14 mouse cellular contexts compared by ENCODE assay signal in genomic region chr19:57296539-57296938, GRCm38 (mm10). TPM values are rescaled to one million over a fixed set of nuclear protein-coding genes. Genes with fewer than 3 reads are reported as not detected.
A peak's percentile ranks its signal among the peaks of the same experiment; 100 is the strongest.
DNase-seq lines count a peak whose midpoint lies in the region; ATAC-seq and TF ChIP-seq lines count a peak whose summit lies in the region.
"Had no signal": no experiment of that assay in that cellular context is flagged by ENCODE, and none has a peak within 500 bp of the region (broad histone marks: within the 10 kb centered on the region; RNA-seq: fewer than 3 reads in every experiment).

No protein-coding gene starts in this region.

- H3K9ac ChIP-seq in heart, adult 2 months (ENCODE audit: low read depth, low read length) = no peak overlapping the region
- H3K9ac ChIP-seq in forebrain, postnatal 0 days = no peak overlapping the region
- H3K9ac ChIP-seq: lung, embryonic 15.5 days; stomach, embryonic 15.5 days had no signal

- intact Hi-C loops in heart, adult 2 months (cut with DNase I) = no loop called here

- peaks cover 10% of the 10 kb centered on the region for H3K79me2 ChIP-seq in heart, adult 2 months (replicated peaks; ENCODE audit: control insufficient read depth, insufficient read depth, low read length)

- TF ChIP-seq EP300 in heart, adult 2 months (IDR thresholded peaks at IDR 0.05; ENCODE audit: insufficient read depth, low read depth, low read length) = 0 out of 2 replicates have a peak, but pooled peaks have one; percentile 10

- 29% methylated on average over 5 of the region's 5 CpGs for WGBS in heart, adult 2 months
- WGBS in cerebellum, adult 2 months = 8% methylated on average over 5 of the region's 5 CpGs
- 53% methylated on average over 5 of the region's 5 CpGs for WGBS in forebrain, postnatal 0 days

- no peak for TF ChIP-seq POLR2A in heart, adult 2 months (IDR thresholded peaks at IDR 0.05; ENCODE audit: insufficient read depth, low read depth, low read length)
- no peak for TF ChIP-seq POLR2A in cerebellum, adult 2 months (IDR thresholded peaks at IDR 0.05; ENCODE audit: borderline replicate concordance, insufficient read depth, low read length)

- no peak overlapping the region for H3K4me2 ChIP-seq in forebrain, postnatal 0 days (ENCODE audit: low read depth)
- H3K4me2 ChIP-seq: lung, embryonic 15.5 days; stomach, embryonic 15.5 days had no signal

- TF ChIP-seq CTCF in heart, adult 2 months (IDR thresholded peaks at IDR 0.05) = no peak
- no peak for TF ChIP-seq CTCF in cerebellum, adult 2 months (IDR thresholded peaks at IDR 0.05; ENCODE audit: borderline replicate concordance, insufficient read depth, low read depth, low read length)
- TF ChIP-seq CTCF in forebrain, postnatal 0 days (IDR thresholded peaks at IDR 0.05; ENCODE audit: low read depth) = no peak

- H3K36me3 ChIP-seq in heart, adult 2 months (ENCODE audit: control insufficient read depth, insufficient read depth, low read length) = peaks cover 27% of the 10 kb centered on the region
- H3K36me3 ChIP-seq in forebrain, postnatal 0 days (ENCODE audit: insufficient read depth) = no peaks in the 10 kb centered on the region
- H3K36me3 ChIP-seq: lung, embryonic 15.5 days; stomach, embryonic 15.5 days had no signal

- DNase-seq in heart, adult 2 months = peak in 1 of 2 experiments; percentile 66
- no peak for DNase-seq in heart, postnatal 4 days
- DNase-seq in 3T3-L1 (ENCODE audit: low read depth, low spot score) (peak; percentile 58), MN1 (ENCODE audit: low spot score) (peak; percentile 69)
- DNase-seq in cerebellum, adult 2 months = peak; percentile 74 to 89
- no peak for DNase-seq in forebrain, postnatal 0 days
- no peak for DNase-seq in kidney, postnatal 4 days
- DNase-seq: kidney, postnatal 25 days; liver; right cerebral cortex, postnatal 25 days had no signal

- H3K27me3 ChIP-seq in heart, adult 2 months (ENCODE audit: control insufficient read depth, insufficient read depth, low read length) = no peaks in the 10 kb centered on the region
- H3K27me3 ChIP-seq in cerebellum, adult 2 months (ENCODE audit: control insufficient read depth, insufficient read depth, low read length) = no peaks in the 10 kb centered on the region
- H3K27me3 ChIP-seq in forebrain, postnatal 0 days (ENCODE audit: insufficient read depth, low read length) = no peaks in the 10 kb centered on the region
- H3K27me3 ChIP-seq: lung, embryonic 15.5 days; stomach, embryonic 15.5 days had no signal

- H3K4me1 ChIP-seq in heart, adult 2 months (ENCODE audit: control insufficient read depth, insufficient read depth, low read length) = peaks cover 39% of the 10 kb centered on the region
- H3K4me1 ChIP-seq in cerebellum, adult 2 months (ENCODE audit: control insufficient read depth, insufficient read depth, low read length) = peaks cover 32% of the 10 kb centered on the region
- H3K4me1 ChIP-seq in forebrain, postnatal 0 days (ENCODE audit: insufficient read depth) = no peaks in the 10 kb centered on the region
- H3K4me1 ChIP-seq: lung, embryonic 15.5 days; stomach, embryonic 15.5 days had no signal

- peak overlapping the region; percentile 77 for H3K27ac ChIP-seq in heart, adult 2 months
- no peak overlapping the region for H3K27ac ChIP-seq in cerebellum, adult 2 months (ENCODE audit: insufficient read depth, low read length)
- no peak overlapping the region for H3K27ac ChIP-seq in forebrain, postnatal 0 days (ENCODE audit: low read depth, low read length)
- H3K27ac ChIP-seq: lung, embryonic 15.5 days; stomach, embryonic 15.5 days had no signal

- no peaks in the 10 kb centered on the region for H3K9me3 ChIP-seq in forebrain, postnatal 0 days (ENCODE audit: low read length)
- H3K9me3 ChIP-seq: lung, embryonic 15.5 days; stomach, embryonic 15.5 days had no signal

- no peak for ATAC-seq in forebrain, postnatal 0 days
- ATAC-seq: inflammation-experienced regulatory T-cells, adult 6 months; midbrain, embryonic 16.5 days had no signal

- no peak overlapping the region for H3K4me3 ChIP-seq in heart, adult 2 months
- H3K4me3 ChIP-seq in cerebellum, adult 2 months (replicated peaks; ENCODE audit: insufficient read depth, low read depth, low read length) = no peak overlapping the region
- H3K4me3 ChIP-seq in forebrain, postnatal 0 days (ENCODE audit: low read depth, low read length) = no peak overlapping the region
- H3K4me3 ChIP-seq: lung, embryonic 15.5 days; stomach, embryonic 15.5 days had no signal

RNA-seq across cellular contexts. Expression of gene Ablim1, which starts 18.2 kb away (rescaled TPM):
- 100 to 1,000 TPM; 418 to 454 TPM for total RNA-seq in heart, adult 2 months (2021)
- polyA plus RNA-seq in heart, adult 2 months (2012; rRNA removed) = 101 and 165 TPM in 2 replicates
- 100 to 1,000 TPM; 312 to 353 TPM for total RNA-seq in heart, postnatal 4 days (2021)
- 110 and 130 TPM in 2 replicates for polyA plus RNA-seq in cerebellum, adult 2 months (2012; rRNA removed)
- 76.9 and 78.5 TPM in 2 replicates for total RNA-seq in forebrain, postnatal 0 days (2014; rRNA removed)
- polyA plus RNA-seq in forebrain, postnatal 0 days (2015; fragmentation: Nextera tagmentation; extraction: Ambion mirVana) = 46.2 and 47.8 TPM in 2 replicates

Comparison
In these comparisons a context has a peak if more than half of its experiments do, and no peak if none do; other contexts are left out.
1. DNase-seq: peak in 3T3-L1 (single experiment), MN1 (single experiment) and cerebellum, adult 2 months (2 of 2); none in heart, postnatal 4 days (single experiment), forebrain, postnatal 0 days (single experiment) and kidney, postnatal 4 days (0 of 2).